Mouse (Mus musculus) spleen, postnatal 0 days (tissue): ENCODE measurements around the gene Olfr164. TPM values are rescaled to one million over a fixed set of nuclear protein-coding genes. Genes with fewer than 3 reads are reported as not detected.

ENCODE experiments used
- polyA plus RNA-seq: library from polyadenylated mRNA; unstranded; fragments of >200 nt; fragmentation: Nextera tagmentation; extraction: Ambion mirVana; gene quantifications from 2 replicates; pipeline ENCODE4 v1.2.1, GENCODE M21; 2015

Olfr164 gene
- 0.17 and 0.27 TPM in 2 replicates for polyA plus RNA-seq

DNA sequence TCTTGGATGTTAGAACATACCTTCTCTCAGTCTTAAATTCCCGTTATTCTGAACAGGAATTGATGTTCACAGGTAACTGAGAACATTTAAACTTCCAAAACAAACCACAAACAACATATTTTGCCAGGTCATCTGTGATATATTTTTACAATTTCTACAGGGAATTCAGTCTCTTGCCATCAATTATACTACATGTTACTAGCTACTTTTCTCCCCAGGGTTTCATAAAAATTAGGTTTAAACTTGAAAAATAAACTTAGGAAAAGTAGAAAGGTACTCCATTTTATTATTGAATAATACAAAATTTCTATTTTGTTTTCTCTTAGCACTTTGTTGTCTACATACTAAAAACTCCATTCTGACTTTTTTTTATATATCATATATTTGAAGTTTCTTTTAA is at the start of gene Olfr164:
TSS of gene Olfr164 (minus strand) at position 101 of the 400 bp plus-strand sequence.

Other genes with a start within 250 kb of the Olfr164 start
- gene Olfr165, start 109.1 kb upstream of the Olfr164 start, polyA plus RNA-seq, result not detected in 2 replicates
- not detected in 2 replicates for gene Olfr166, start 169.6 kb upstream of the Olfr164 start, polyA plus RNA-seq
- not detected in 2 replicates for gene Olfr167, start 208.2 kb upstream of the Olfr164 start, polyA plus RNA-seq
- gene Olfr168, start 221.5 kb upstream of the Olfr164 start, polyA plus RNA-seq, result not detected in 2 replicates